Mouse (Mus musculus): ENCODE measurements around the gene Kmt2e.

DNA sequence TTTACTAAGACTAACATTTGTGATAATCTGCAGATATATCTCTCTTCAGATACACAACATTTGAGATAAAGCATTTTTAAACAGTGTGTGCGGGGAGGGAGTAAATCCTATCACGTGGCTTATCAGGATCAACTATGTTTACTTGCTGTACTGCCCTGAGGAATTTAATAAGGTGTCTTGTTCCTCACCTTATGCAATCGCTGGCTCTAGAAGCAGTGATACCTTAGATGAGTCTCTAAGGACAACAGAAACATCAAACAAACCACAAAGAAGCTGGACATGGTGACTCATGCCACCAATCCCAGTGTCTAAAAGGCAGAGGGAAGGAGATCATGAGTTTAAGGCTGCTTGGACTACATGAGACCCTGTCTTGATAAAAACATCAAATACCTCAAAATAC lies 11.2 kb upstream of the Kmt2e start:
- TF ChIP-seq CTCF (IDR thresholded peaks at IDR 0.05; ENCODE audit: low read depth, low read length) (no peak), POLR2A (IDR thresholded peaks at IDR 0.05; ENCODE audit: extremely low read depth, insufficient read depth, low read length) (no peak)

All from liver, adult 2 months (tissue).